Mouse (Mus musculus) hindbrain, embryonic 13.5 days (tissue): ENCODE measurements around the gene Mfn2. TPM values are rescaled to one million over a fixed set of nuclear protein-coding genes. Genes with fewer than 3 reads are reported as not detected.
A peak's percentile ranks its signal among the peaks of the same experiment; 100 is the strongest.

Experiments
- ATAC-seq: fragments of 200-750 bp; cut with Nextera tagmentation; 2 replicates; pipeline ENCODE4 v1.8.0; 2017; ENCODE audit warnings: moderate TSS enrichment; ENCODE audit not compliant: low FRiP score
- H3K27ac ChIP-seq: fragments of 300-500 bp; sonication (generic); 2 replicates; pipeline ENCODE4 v1.5.1; 2015; ENCODE audit warnings: inconsistent platforms, mild to moderate bottlenecking, moderate library complexity
- H3K27me3 ChIP-seq: fragments of 300-500 bp; sonication (generic); 2 replicates; pipeline ENCODE4 v1.6.1; 2015; ENCODE audit warnings: mild to moderate bottlenecking, inconsistent platforms
- H3K36me3 ChIP-seq: fragments of 300-500 bp; sonication (generic); 2 replicates; pipeline ENCODE4 v1.6.1; 2015; ENCODE audit warnings: mild to moderate bottlenecking, inconsistent platforms
- H3K4me1 ChIP-seq: fragments of 300-500 bp; sonication (generic); replicated peaks from 2 replicates; pipeline ENCODE4 v1.6.1; 2015; ENCODE audit warnings: inconsistent platforms
- H3K4me2 ChIP-seq: fragments of 300-500 bp; sonication (generic); 2 replicates; pipeline ENCODE4 v1.6.1; 2015; ENCODE audit warnings: inconsistent platforms, mild to moderate bottlenecking, moderate library complexity
- H3K4me3 ChIP-seq: fragments of 300-500 bp; sonication (generic); 2 replicates; pipeline ENCODE4 v1.5.1; 2015; ENCODE audit warnings: mild to moderate bottlenecking, inconsistent platforms
- H3K9ac ChIP-seq: fragments of 300-500 bp; sonication (generic); 2 replicates; pipeline ENCODE4 v1.6.1; 2015; ENCODE audit warnings: mild to moderate bottlenecking, inconsistent platforms
- H3K9me3 ChIP-seq: fragments of 300-500 bp; sonication (generic); 2 replicates; pipeline ENCODE4 v1.6.1; 2016; ENCODE audit warnings: inconsistent platforms
- WGBS: fragments of 180-500 bp; shearing (Covaris S2); methylation state at CpG from one replicate; pipeline ENCODE4 v1.1.7; 2015; 5-methylcytosine and 5-hydroxymethylcytosine counted together
- polyA plus RNA-seq: library from polyadenylated mRNA; unstranded; fragments of >200 nt; fragmentation: Nextera tagmentation; extraction: Ambion mirVana; gene quantifications from 2 replicates; pipeline ENCODE4 v1.2.1, GENCODE M21; 2015

Gene Mfn2
- polyA plus RNA-seq, 1 experiment from 2014 or later, result 82.6 TPM

DNA sequence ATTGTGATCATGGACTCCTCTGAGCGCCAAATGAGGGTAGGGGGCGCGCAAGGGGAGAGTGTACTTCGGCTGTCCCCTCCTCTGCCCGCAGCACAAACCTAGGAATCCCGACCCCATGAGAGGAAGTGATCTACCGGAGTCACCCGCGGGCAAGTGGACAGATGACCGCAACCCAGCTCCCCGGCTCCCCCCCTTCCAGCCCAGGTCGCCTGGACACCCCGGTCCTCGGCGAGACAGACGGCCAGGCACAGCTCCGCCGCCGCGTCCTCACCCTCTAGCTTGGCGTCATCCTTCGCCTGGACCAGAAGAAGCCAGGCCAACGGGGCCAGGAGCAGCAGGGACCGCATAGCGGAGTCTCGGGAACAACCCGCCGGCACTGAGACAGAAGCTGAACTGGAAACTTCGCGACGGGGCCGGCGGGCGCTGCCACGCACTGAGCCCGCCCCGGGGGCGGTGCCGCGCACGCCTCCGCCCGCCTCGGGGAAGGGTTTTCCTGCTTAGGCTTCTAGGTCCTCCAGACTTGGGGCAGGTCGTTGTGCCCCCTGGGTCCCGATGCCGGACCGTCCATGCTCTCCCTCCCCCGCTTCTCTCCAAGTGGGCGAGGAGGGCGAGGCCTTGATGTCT, 31.9 kb upstream of the Mfn2 start, which contains the start of gene Plod1:
TSS of gene Plod1 (minus strand) at position 437 of the 624 bp plus-strand sequence.
- Histone ChIP-seq H3K4me2 (peak within 1 kb of the TSS; percentile 73), H3K9ac (peak within 1 kb of the TSS; percentile 71), H3K36me3 (no peaks in the 10 kb centered on the region), H3K27me3 (peaks cover 15% of the 10 kb centered on the region; the same call in 1 of the 2 replicates), H3K4me3 (peak within 1 kb of the TSS; percentile 52), H3K27ac (peak within 1 kb of the TSS; percentile 72; the same call in 1 of the 2 replicates), H3K9me3 (no peaks in the 10 kb centered on the region), H3K4me1 (peaks cover 21% of the 10 kb centered on the region)
- peak; percentile 41 for ATAC-seq
- WGBS, result under 1% methylated on average over 51 of the region's 51 CpGs

DNA sequence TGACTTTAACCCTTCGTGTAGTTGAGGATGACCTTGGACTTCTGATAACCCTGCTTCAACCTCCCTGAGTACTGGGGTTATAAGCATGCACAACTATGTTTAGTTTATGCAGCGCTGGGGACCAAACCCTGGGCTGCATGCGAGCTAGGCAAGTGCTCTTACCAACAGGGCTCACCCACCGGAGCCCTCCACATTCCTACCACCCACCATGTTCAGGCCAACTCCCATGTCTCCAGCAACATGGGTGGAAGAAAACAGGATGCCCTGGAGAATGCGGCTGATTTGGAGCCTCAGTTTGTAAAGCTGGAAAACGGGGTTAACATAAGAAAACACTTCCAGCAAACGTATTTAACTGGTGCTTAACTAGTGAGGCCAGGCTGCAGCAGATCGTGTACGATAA, 31.4 kb upstream of the Mfn2 start:
- Histone ChIP-seq H3K9me3 (no peaks in the 10 kb centered on the region), H3K4me1 (peaks cover 18% of the 10 kb centered on the region), H3K9ac (peak overlapping the region; percentile 71), H3K4me2 (peak overlapping the region; percentile 73), H3K4me3 (peak overlapping the region; percentile 52), H3K27me3 (peaks cover 15% of the 10 kb centered on the region; the same call in 1 of the 2 replicates), H3K27ac (no peak overlapping the region), H3K36me3 (no peaks in the 10 kb centered on the region)
- WGBS, result 19% methylated on average over 9 of the region's 9 CpGs
- ATAC-seq, result no peak

DNA sequence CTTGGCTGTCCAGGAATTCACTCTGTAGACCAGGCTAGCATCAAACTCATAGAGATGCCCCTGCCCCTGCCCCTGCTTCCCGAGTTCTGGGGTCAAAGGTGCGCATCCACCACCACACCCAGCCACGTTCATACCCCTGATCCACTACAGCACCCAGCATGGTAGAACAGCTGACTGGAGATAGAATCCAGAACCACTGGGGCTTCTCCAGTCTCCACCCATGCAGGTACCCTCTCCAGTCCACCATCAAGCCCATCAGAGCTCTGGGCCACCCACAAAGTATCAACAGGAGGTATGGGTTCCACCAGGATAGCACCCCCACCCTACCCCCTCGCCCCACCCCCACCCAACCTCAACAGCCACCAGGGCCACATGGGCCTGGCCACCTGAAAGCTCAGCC, 30.1 kb upstream of the Mfn2 start:
- no peak for ATAC-seq
- 89% methylated on average over 4 of the region's 4 CpGs for WGBS

DNA sequence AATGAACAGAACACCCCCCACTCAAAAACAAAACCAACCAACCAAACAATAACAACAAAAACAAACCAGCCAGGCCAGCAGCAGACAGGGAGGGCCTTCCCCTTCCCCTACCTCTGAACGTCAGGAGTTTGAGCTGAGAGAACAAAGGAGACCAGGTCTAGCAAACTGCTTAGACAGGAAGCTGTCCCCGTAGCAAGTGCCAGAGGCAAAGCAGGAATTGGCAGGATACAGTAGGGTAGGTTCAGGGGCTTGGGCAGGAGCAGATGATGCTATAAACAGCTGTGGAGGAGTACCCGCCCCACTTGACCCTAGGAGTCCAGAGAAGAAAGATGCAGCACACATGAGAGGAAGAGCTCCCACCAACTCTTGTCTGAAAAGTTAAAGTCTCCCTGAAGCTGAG, 29.6 kb upstream of the Mfn2 start:
- Histone ChIP-seq H3K4me3 (no peak overlapping the region), H3K4me2 (no peak overlapping the region)

More for the DNA sequence above, 30.1 kb upstream of the Mfn2 start:
- H3K4me1 ChIP-seq, result peaks cover 15% of the 10 kb centered on the region
- H3K4me3 ChIP-seq, result no peak overlapping the region
- no peak overlapping the region for H3K27ac ChIP-seq
- no peak overlapping the region for H3K4me2 ChIP-seq
- H3K9me3 ChIP-seq, result no peaks in the 10 kb centered on the region
- H3K27me3 ChIP-seq, result peaks cover 15% of the 10 kb centered on the region; the same call in 1 of the 2 replicates
- H3K36me3 ChIP-seq, result no peaks in the 10 kb centered on the region
- no peak overlapping the region for H3K9ac ChIP-seq

DNA sequence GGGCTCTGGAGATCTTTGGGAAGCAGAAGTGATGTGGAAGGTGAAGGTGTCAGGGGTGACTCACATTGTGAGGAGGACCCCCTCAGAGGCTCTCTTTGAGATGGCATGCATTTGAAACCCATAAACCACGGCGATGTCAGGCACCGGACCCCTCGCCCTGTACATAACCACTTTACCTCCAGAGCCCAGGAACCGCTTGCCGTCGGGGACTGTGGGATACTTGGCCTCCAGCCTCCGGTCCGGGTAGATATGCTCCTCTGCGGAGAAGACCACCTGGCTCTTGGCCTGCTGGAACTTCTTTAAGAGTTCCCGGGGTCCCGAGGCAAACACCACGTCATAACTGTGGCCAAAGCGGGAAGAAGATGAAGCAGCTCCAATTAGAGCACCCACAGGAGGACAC, 26.4 kb upstream of the Mfn2 start:
- Histone ChIP-seq H3K9me3 (no peaks in the 10 kb centered on the region), H3K9ac (no peak overlapping the region), H3K27me3 (peaks cover 6% of the 10 kb centered on the region; the same call in 1 of the 2 replicates), H3K27ac (no peak overlapping the region), H3K36me3 (no peaks in the 10 kb centered on the region), H3K4me3 (no peak overlapping the region), H3K4me1 (peaks cover 2% of the 10 kb centered on the region), H3K4me2 (no peak overlapping the region)
- ATAC-seq, result no peak
- WGBS, result 94% methylated on average over 14 of the region's 14 CpGs

More for the DNA sequence above, 29.6 kb upstream of the Mfn2 start:
- Histone ChIP-seq H3K27ac (no peak overlapping the region), H3K9ac (no peak overlapping the region), H3K9me3 (no peaks in the 10 kb centered on the region), H3K27me3 (peaks cover 15% of the 10 kb centered on the region; the same call in 1 of the 2 replicates), H3K36me3 (no peaks in the 10 kb centered on the region), H3K4me1 (peaks cover 15% of the 10 kb centered on the region)
- no peak for ATAC-seq
- WGBS, result 48% methylated on average over 3 of the region's 3 CpGs

DNA sequence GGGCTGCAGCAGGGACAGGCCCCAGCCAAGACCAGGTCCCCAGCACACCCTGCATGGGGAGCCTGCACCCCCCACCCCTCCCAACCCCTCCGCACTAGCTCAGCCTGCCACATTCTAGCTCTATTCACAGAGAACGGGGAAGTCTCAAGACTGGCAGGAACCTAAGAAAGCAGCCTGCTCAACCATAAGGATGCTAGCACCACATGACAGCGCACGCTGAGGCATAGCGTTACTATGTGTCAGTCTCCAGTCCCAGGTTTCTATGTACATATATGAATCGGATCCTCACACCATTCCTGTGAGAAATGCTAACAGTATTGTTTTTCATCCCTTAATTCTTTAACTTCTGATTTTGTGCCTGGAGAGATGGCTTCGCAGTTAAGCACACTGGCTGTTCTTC, 24.0 kb upstream of the Mfn2 start:
- 0 out of 2 replicates have a peak, but pooled peaks have one; percentile 34 for ATAC-seq
- Histone ChIP-seq H3K4me1 (no peaks in the 10 kb centered on the region; the same call in 1 of the 2 replicates), H3K27ac (no peak overlapping the region), H3K4me3 (no peak overlapping the region), H3K36me3 (peaks cover 7% of the 10 kb centered on the region; the same call in 1 of the 2 replicates), H3K9ac (no peak overlapping the region), H3K9me3 (no peaks in the 10 kb centered on the region), H3K4me2 (no peak overlapping the region), H3K27me3 (no peaks in the 10 kb centered on the region)
- 66% methylated on average over 7 of the region's 7 CpGs for WGBS

DNA sequence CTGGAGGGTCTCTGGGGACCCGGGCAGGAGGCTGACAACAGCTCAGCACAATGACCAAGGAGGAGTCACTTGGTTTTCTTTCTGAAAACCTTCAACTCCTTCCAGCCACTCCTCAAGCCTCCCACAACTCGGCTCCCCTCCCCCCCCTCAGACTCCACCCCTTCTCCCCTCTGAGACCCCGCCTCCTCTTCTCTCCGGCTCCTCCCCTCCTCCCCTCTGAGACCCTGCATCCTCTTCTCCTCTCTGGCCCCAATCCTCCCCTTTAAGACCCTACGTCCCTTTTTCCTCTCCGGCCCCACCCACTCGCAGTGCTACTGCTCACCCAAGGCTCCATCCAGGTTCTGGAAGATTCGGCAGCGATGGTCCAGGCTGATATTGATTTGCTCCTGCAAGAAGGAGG, 23.6 kb upstream of the Mfn2 start:
- Histone ChIP-seq H3K4me1 (no peaks in the 10 kb centered on the region), H3K9ac (no peak overlapping the region), H3K27ac (no peak overlapping the region), H3K36me3 (peaks cover 7% of the 10 kb centered on the region; the same call in 1 of the 2 replicates), H3K4me2 (no peak overlapping the region), H3K27me3 (no peaks in the 10 kb centered on the region), H3K4me3 (no peak overlapping the region), H3K9me3 (no peaks in the 10 kb centered on the region)
- WGBS, result 14% methylated on average over 9 of the region's 9 CpGs
- ATAC-seq, result no peak

DNA sequence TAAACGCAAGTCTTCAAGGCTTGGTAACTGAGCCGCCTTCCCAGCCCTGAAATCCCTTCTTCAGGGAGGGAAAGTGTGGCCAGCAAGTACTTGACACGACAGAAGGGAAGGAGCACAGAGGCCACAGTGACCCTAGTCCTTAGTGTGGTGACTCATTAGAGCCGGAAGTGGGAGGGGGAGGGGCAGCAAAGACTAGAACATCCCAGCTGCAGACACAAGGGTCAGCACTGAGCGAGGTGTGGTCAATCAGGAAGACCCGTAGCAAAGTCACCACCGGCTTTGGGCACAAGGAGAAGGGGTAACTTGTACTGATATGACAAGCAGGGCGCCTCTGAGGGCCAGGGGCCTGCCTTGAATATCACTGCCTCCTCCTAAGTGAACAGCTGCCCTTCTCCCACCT, 23.2 kb upstream of the Mfn2 start:
- Histone ChIP-seq H3K4me1 (no peaks in the 10 kb centered on the region), H3K27me3 (no peaks in the 10 kb centered on the region), H3K27ac (no peak overlapping the region), H3K9ac (no peak overlapping the region), H3K4me2 (no peak overlapping the region), H3K36me3 (peaks cover 7% of the 10 kb centered on the region; the same call in 1 of the 2 replicates), H3K9me3 (no peaks in the 10 kb centered on the region), H3K4me3 (no peak overlapping the region)
- 51% methylated on average over 8 of the region's 8 CpGs for WGBS
- ATAC-seq, result no peak

DNA sequence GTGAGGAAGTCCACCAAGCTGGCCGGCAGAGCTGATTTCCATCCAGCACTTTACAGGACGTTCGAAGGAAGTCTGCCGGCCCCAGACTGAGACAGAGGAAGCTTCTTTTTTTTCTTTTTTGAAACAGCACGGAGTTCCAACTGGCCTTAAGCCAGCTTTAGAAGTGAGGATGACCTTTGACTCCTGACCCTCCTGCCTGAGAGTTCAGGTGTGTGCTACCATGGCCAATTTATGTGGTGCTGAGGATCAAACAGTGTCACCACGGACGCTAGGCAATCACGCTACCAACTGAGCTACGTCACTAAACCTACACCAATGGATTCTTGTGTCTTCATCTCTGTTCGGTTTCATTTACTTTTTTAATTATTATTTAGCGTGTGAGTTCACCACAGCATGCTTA, 17.8 kb upstream of the Mfn2 start:
- no peak overlapping the region for H3K9ac ChIP-seq
- WGBS, result 84% methylated on average over 11 of the region's 11 CpGs

DNA sequence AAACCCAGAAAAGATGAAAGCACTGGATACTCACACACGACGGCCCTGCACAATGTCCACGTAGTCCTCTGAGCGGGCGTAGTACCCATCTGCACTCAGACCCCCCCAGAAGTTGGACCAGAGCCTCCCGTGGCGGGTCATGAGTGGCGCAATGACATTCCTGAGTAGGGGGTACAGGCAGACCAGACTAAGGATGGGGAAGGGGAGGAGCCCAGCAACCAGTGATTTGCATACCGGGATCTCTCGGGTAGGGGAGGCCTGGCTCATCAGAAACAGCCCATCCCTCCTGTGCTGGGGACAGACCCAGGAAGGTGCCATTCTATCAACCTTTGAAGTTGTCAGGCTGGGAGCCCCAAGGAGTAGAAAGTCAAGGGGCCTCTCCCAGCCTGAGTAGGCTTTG, 16.5 kb upstream of the Mfn2 start:
- Histone ChIP-seq H3K27me3 (no peaks in the 10 kb centered on the region), H3K4me1 (no peaks in the 10 kb centered on the region), H3K36me3 (peaks cover 7% of the 10 kb centered on the region; the same call in 1 of the 2 replicates), H3K27ac (no peak overlapping the region), H3K9ac (no peak overlapping the region), H3K9me3 (no peaks in the 10 kb centered on the region), H3K4me3 (no peak overlapping the region), H3K4me2 (no peak overlapping the region)
- 28% methylated on average over 10 of the region's 10 CpGs for WGBS
- 0 out of 2 replicates have a peak, but pooled peaks have one; percentile 49 for ATAC-seq

More for the DNA sequence above, 17.8 kb upstream of the Mfn2 start:
- Histone ChIP-seq H3K4me1 (no peaks in the 10 kb centered on the region), H3K36me3 (peaks cover 7% of the 10 kb centered on the region; the same call in 1 of the 2 replicates), H3K27ac (no peak overlapping the region), H3K4me3 (no peak overlapping the region), H3K9me3 (no peaks in the 10 kb centered on the region), H3K27me3 (no peaks in the 10 kb centered on the region), H3K4me2 (no peak overlapping the region)
- no peak for ATAC-seq

DNA sequence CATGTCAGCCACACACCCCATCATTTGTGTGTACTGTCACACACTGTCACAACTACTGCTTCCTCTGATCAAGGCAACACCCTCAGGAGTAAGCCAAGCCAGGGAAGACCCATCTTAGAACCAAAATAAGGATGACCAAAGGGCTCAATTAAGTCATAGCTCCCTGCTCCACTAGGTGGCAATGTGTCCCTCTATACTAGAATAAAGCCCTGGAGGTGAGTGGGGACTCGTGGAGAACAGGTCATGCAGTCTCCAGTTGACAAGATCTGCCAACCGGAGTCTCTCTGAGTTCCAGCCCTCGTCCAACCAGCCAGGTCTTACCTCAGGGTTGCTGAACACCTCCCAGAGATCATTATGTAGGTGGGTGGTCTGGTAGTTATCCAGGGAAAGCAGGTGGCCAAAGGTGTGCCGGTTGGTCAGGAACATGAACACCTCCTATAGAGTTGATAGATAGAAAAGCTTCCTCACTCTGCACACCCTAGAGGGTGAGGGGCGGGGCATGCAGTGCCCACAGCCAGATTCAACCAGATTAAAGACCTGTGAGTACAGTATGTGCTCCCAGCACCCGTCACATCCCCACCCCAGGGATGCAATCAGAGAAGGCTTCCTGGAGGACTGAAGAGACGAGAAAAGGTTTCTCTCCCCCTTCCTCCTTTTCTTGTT, 14.1 kb upstream of the Mfn2 start:
- Histone ChIP-seq H3K4me3 (no peak overlapping the region), H3K4me1 (no peaks in the 10 kb centered on the region), H3K36me3 (no peaks in the 10 kb centered on the region), H3K27ac (no peak overlapping the region), H3K27me3 (no peaks in the 10 kb centered on the region), H3K4me2 (no peak overlapping the region), H3K9me3 (no peaks in the 10 kb centered on the region), H3K9ac (no peak overlapping the region)
- ATAC-seq, result 0 out of 2 replicates have a peak, but pooled peaks have one; percentile 22
- 62% methylated on average over 7 of the region's 7 CpGs for WGBS

DNA sequence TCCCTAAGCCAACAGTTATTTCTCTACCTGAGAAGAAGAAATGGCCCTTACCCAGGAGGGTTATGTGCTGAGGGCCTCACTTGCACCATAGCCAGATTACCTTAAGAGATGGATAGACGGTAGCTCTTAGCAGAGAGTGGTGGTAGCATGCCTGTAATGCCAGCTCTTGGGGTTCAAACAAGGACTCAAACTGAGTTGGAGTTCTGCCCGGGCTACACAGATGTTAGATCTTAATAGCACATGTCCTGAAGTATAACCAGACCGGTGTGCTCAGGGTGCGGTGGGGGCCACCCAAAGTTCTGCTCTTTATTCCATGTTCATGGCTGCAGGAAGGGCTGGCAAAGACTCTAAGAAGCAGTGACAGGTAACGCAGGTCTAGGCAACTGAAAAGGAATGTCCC, 5.0 kb upstream of the Mfn2 start:
- Histone ChIP-seq H3K4me1 (peaks cover 4% of the 10 kb centered on the region), H3K27ac (no peak overlapping the region), H3K9me3 (no peaks in the 10 kb centered on the region), H3K4me3 (no peak overlapping the region), H3K36me3 (0 out of 2 replicates have a peak, but pooled peaks cover 5% of the 10 kb centered on the region), H3K9ac (no peak overlapping the region), H3K27me3 (no peaks in the 10 kb centered on the region), H3K4me2 (no peak overlapping the region)
- no peak for ATAC-seq
- 95% methylated on average over 5 of the region's 5 CpGs for WGBS
